Mouse (Mus musculus) heart, embryonic 10.5 days (tissue): Measurements from ENCODE around the gene Hic2. TPM values are rescaled to one million over a fixed set of nuclear protein-coding genes. Genes with fewer than 3 reads are reported as not detected.

Source experiments
- DNase-seq: peaks from one replicate; pipeline ENCODE4 v3.0.0-alpha.2; 2017; ENCODE audit warnings: low spot score
- H3K27ac ChIP-seq: fragments of 300-500 bp; sonication (generic); 2 replicates; pipeline ENCODE4 v1.5.1; 2016; ENCODE audit warnings: mild to moderate bottlenecking
- H3K27me3 ChIP-seq: fragments of 300-500 bp; sonication (generic); 2 replicates; pipeline ENCODE4 v1.6.1; 2016; ENCODE audit warnings: mild to moderate bottlenecking; ENCODE audit not compliant: poor library complexity, insufficient read depth, severe bottlenecking
- H3K36me3 ChIP-seq: fragments of 300-500 bp; sonication (generic); 2 replicates; pipeline ENCODE4 v1.6.1; 2016; ENCODE audit warnings: mild to moderate bottlenecking, moderate library complexity
- H3K4me1 ChIP-seq: fragments of 300-500 bp; sonication (generic); 2 replicates; pipeline ENCODE4 v1.6.1; 2016; ENCODE audit warnings: mild to moderate bottlenecking
- H3K4me3 ChIP-seq: fragments of 300-500 bp; sonication (generic); 2 replicates; pipeline ENCODE4 v1.5.1; 2016; ENCODE audit warnings: mild to moderate bottlenecking, moderate library complexity
- H3K9me3 ChIP-seq: fragments of 300-500 bp; sonication (generic); 2 replicates; pipeline ENCODE4 v1.6.1; 2016; ENCODE audit warnings: mild to moderate bottlenecking, moderate library complexity
- WGBS: fragments of 180-500 bp; shearing (Covaris S2); methylation state at CpG from one replicate; pipeline ENCODE4 v1.1.7; 2016; 5-methylcytosine and 5-hydroxymethylcytosine counted together
- polyA plus RNA-seq: library from polyadenylated mRNA; unstranded; fragments of >200 nt; fragmentation: Nextera tagmentation; extraction: Ambion mirVana; gene quantifications from 2 replicates; pipeline ENCODE4 v1.2.1, GENCODE M21; 2016

Gene Hic2
- polyA plus RNA-seq, 1 experiment from 2014 or later: 10.6 TPM

DNA sequence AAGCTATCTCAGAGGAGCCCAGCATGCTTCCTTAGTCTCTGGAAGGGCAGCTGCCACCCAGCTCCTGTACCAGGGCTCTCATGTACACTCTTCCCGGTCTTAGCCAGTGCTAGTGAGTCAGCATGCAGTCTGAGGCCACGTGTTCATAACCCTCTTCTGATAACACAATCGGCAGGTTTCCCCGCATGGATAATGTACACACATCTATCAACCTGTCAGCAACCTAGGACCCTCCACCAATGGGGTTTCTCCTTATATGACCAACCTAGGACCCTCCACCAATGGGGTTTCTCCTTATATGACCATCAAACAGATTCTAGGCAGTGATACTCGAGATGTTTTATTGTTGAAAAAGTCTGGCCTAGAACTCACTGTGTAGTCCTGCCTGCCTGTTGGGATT lies 34.6 kb downstream of the Hic2 start:
- no peak overlapping the region for H3K4me3 ChIP-seq
- H3K4me1 ChIP-seq: peaks cover 4% of the 10 kb centered on the region; the same call in 1 of the 2 replicates
- no peaks in the 10 kb centered on the region for H3K9me3 ChIP-seq
- no peak for DNase-seq
- 35% methylated on average over 5 of the region's 5 CpGs for WGBS
- H3K27me3 ChIP-seq: no peaks in the 10 kb centered on the region
- H3K36me3 ChIP-seq: no peaks in the 10 kb centered on the region
- H3K27ac ChIP-seq: no peak overlapping the region

DNA sequence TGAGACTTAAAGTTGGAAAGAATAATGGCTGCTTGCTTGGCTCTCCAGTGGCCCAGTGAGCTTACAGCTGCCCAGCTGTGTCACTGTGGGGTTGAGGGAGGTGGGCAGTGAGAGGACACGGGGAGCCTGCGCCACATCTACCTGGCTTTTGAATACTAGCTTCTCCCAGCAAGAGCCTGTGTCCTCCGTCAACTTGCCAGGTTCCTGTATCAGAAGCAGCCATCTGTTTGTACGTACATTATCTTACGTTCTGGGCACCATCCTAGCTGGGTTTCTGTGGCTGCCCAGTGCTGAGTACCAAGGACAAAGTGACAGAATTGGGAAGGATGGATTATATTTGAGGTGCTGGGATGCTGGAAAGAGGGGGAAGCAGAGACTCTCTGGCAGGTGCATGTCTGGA lies 36.5 kb downstream of the Hic2 start:
- Histone ChIP-seq H3K9me3 (no peaks in the 10 kb centered on the region), H3K27ac (no peak overlapping the region), H3K4me3 (no peak overlapping the region), H3K27me3 (peaks cover 5% of the 10 kb centered on the region; the same call in 1 of the 2 replicates), H3K4me1 (0 out of 2 replicates have a peak, but pooled peaks cover 3% of the 10 kb centered on the region), H3K36me3 (no peaks in the 10 kb centered on the region)
- 78% methylated on average over 5 of the region's 5 CpGs for WGBS
- DNase-seq: no peak

DNA sequence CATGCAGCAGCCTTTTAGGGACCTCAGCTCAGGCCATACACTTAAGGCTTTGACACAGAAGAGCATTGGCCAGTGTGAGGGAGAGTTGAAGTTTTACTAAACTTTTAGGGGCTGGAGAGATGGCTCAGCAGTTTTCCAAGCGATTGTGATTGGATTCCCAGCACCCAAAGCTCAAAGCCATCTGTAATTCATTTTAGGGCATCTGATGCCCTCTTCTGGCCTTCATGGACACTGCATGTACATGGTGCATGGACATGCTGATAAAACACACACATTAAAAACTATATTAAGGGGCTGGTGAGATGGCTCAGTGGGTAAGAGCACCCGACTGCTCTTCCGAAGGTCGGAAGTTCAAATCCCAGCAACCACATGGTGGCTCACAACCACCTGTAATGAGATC lies 37.8 kb downstream of the Hic2 start:
- H3K4me1 ChIP-seq: 0 out of 2 replicates have a peak, but pooled peaks cover 3% of the 10 kb centered on the region
- H3K4me3 ChIP-seq: no peak overlapping the region
- H3K9me3 ChIP-seq: no peaks in the 10 kb centered on the region
- no peak overlapping the region for H3K27ac ChIP-seq
- no peaks in the 10 kb centered on the region for H3K36me3 ChIP-seq
- DNase-seq: no peak
- 61% methylated on average over 4 of the region's 4 CpGs for WGBS
- H3K27me3 ChIP-seq: peaks cover 5% of the 10 kb centered on the region; the same call in 1 of the 2 replicates

DNA sequence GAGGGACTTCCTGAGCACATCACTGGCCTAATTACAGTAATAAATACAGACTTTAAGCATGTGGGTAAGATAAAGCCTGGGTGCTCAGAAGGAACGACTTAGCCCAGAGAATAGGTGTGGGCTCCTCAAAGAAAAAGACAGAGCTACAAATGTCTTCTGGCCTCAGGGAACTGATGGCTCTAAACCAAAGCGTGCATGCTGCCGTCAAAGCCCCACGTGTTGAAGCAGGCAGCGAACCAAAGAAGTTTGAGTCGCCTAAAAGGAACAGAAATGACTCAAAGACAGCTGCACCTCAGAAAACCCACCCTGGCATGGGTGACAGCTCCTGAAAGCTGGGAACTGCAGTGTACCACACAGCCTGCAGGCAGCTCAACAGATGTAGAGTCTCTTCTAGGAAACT lies 38.5 kb downstream of the Hic2 start:
- Histone ChIP-seq H3K36me3 (no peaks in the 10 kb centered on the region), H3K4me1 (peaks cover 10% of the 10 kb centered on the region), H3K4me3 (no peak overlapping the region), H3K27me3 (peaks cover 10% of the 10 kb centered on the region), H3K9me3 (no peaks in the 10 kb centered on the region), H3K27ac (no peak overlapping the region)
- 76% methylated on average over 6 of the region's 6 CpGs for WGBS
- no peak for DNase-seq

DNA sequence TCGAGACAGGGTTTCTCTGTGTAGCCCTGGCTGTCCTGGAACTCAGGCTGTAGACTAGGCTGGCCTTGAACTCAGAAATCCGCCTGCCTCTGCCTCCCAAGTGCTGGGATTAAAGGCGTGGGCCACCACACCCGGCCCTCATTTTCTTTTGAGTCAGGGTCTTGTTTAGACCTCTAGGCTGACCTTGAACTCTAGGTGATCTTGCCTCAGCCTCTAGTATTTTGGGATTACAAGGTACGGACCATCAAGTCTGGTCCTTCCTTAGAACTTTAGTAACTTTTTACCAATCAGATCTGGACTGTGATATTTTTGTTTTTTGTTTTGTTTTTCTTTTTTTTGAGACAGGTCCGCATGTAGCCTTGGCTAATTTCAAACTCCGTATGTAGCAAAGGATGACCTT lies 42.3 kb downstream of the Hic2 start, which contains the start of gene Tmem191c:
Tmem191c (plus strand) TSS at position 357 of the 400 bp plus-strand sequence.
- peaks cover 21% of the 10 kb centered on the region for H3K4me1 ChIP-seq
- H3K27ac ChIP-seq: peak within 1 kb of the TSS; percentile 80
- H3K4me3 ChIP-seq: peak within 1 kb of the TSS; percentile 74
- H3K36me3 ChIP-seq: peaks cover 19% of the 10 kb centered on the region
- H3K9me3 ChIP-seq: no peaks in the 10 kb centered on the region
- H3K27me3 ChIP-seq: peaks cover 42% of the 10 kb centered on the region
- DNase-seq: no peak
- 55% methylated on average over 7 of the region's 7 CpGs for WGBS

DNA sequence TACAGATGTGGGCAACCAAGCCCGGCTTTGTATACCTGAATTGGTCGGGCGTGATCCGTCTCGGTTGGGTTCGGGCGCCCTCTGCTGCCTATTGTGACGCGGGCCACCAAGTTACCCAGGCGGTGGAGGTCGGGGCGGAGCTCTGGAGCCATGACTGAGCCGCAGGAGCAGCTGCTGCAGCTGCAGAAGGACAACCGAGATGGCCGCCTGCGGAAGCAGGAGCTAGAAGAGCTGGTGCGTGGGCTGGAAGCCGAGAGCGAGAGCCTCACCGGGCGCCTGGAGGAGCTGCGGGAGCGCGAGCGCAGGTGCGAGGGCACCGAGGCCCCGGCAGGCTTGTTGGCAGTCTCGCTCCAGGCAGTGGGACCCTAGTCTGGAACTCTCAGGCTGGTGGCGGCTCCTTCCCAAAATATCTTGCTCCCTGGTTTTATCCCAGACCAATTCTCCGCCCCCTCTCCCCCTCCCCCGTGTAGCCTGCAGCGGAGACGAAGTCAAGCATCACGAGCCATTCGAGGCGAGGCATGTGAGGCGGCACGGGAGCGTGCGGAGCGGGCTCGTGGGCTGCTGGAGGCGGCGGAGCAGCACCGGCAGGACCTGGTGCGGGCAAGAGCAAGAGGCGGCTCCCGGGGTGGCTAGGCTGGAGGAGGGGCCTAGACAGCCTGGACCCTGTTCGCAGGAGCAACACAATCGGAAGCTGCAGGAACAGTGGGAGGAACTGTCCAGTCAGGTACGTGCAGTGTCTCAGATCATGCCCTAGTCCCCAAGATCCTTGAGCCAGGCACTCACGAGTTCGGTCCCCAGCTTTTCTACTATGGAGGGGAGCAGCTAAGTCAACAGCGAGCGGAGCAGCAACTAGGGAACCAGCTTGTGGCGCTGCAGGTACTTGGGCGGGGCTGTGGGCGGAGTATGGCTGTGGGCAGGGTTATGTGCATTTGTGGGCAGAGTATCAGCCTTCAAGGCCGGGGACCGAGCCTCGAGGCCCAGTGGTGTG lies 43.1 kb downstream of the Hic2 start:
- Histone ChIP-seq H3K4me3 (peak overlapping the region; percentile 74), H3K4me1 (peaks cover 21% of the 10 kb centered on the region), H3K27me3 (peaks cover 42% of the 10 kb centered on the region), H3K27ac (peak overlapping the region; percentile 80), H3K36me3 (peaks cover 26% of the 10 kb centered on the region), H3K9me3 (no peaks in the 10 kb centered on the region)
- DNase-seq: peak; percentile 96
- WGBS: under 1% methylated on average over 62 of the region's 62 CpGs

DNA sequence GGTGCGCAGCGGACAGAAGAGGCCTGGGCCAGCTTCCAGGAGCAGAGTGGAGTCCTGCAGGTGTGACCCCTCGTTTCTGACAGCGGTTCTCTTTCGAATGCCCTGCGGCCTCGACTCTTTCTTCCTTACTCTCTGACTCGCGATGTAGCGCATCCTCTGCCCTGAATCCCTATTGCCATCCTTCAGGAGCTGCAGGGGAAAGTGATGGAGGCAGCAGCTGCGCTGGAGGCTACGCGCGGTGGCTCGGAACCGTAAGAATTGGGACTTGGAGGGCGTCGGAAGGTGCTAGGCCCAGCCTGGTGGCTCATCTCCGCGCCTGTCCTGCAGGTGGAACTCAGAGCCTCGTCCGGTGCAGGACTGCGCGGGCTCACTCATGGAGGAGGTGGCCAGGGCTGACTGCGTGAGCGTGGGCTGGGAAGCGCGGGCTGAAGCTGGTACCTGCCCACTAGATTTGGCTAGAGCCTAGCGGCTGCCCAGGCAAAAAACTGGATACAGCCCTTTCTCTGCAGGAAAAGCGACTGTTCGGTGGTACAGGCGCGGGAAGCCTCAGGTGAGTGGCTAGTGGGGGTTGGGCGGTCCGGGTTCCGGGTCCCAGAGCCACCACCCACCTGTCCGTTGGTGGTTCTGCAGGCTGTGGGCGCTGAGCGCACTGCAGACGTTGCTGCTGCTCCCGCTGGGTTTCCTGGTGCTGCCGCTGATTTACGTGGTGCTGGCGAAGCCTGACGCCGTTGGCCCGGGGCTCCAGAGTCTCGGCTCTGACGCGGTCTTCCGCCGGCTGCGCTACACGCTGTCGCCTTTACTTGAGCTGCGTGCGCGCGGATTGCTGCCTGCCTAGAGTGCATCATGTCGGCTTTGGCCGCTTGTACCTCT lies 44.2 kb downstream of the Hic2 start:
- 2% methylated on average over 61 of the region's 61 CpGs for WGBS
- peaks cover 21% of the 10 kb centered on the region for H3K4me1 ChIP-seq
- no peaks in the 10 kb centered on the region for H3K9me3 ChIP-seq
- H3K36me3 ChIP-seq: peaks cover 38% of the 10 kb centered on the region
- no peak for DNase-seq
- H3K4me3 ChIP-seq: peak overlapping the region; percentile 74
- peaks cover 42% of the 10 kb centered on the region for H3K27me3 ChIP-seq
- no peak overlapping the region for H3K27ac ChIP-seq

DNA sequence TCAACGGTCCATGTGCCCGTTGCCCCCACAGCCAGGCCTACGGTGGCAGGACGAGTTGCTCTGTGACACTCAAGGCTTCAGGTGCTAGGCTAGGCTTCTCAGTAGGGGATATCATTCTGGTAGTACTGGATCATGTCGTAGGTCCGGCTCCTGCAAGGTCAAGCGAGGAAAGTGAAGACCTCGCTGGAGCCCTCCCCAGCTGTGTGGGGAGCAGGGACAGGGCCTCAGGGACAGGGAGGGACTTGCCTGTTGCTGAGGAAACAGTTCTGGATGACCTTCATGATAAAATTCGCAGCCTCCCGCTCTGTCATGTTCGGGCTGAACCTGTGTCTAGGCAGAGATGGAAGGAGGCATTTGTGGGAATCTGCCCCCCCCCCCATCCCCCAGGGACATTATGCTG lies 47.1 kb downstream of the Hic2 start:
- peaks cover 25% of the 10 kb centered on the region for H3K4me1 ChIP-seq
- H3K4me3 ChIP-seq: no peak overlapping the region
- H3K27me3 ChIP-seq: peaks cover 36% of the 10 kb centered on the region
- peaks cover 65% of the 10 kb centered on the region for H3K36me3 ChIP-seq
- 85% methylated on average over 11 of the region's 11 CpGs for WGBS
- H3K27ac ChIP-seq: no peak overlapping the region
- H3K9me3 ChIP-seq: no peaks in the 10 kb centered on the region
- DNase-seq: no peak

DNA sequence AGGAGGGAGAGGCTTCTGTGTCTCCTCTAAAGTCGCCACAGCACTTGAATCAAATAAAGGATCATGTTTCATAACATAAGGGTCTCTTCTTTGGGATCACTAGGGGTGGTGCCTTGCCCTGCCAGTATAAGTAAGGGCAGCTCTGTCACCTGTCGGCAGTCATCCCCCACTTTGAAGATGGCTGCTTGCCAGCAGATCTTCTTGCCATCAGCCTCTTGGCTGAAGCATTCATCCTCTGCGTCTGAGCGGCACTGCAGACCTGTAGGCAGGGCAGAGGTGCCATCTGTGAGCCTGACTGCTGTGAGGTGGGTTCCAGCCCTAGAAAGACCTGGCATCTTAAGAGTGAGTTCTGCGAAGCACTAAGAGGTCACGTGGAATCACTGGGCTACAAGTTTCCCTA lies 49.8 kb downstream of the Hic2 start:
- 71% methylated on average over 6 of the region's 6 CpGs for WGBS
- Histone ChIP-seq H3K27ac (no peak overlapping the region), H3K4me3 (no peak overlapping the region), H3K4me1 (peaks cover 5% of the 10 kb centered on the region), H3K36me3 (peaks cover 84% of the 10 kb centered on the region), H3K27me3 (peaks cover 19% of the 10 kb centered on the region), H3K9me3 (no peaks in the 10 kb centered on the region)
- no peak for DNase-seq

DNA sequence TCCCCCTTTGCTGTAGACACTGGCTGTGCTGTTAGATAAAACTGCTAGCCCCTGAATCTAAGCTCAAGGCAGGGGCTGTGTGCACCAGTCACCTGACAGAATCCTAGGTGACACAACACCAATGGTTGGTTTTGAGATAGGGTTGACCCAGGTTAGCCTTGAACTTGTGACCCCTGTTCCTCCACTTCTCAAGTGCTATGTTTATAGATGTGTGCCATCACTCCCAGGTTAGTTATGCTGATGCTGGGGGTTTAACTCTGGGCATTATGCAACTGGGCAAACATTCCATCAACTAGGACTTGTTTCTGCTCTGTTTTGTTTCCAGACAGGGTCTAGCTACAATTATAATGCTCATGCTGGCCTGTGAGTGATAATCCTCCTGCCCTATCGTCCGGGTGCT lies 53.7 kb downstream of the Hic2 start:
- no peak for DNase-seq
- H3K27me3 ChIP-seq: no peaks in the 10 kb centered on the region
- H3K4me1 ChIP-seq: 0 out of 2 replicates have a peak, but pooled peaks cover 4% of the 10 kb centered on the region
- peaks cover 81% of the 10 kb centered on the region for H3K36me3 ChIP-seq
- no peak overlapping the region for H3K4me3 ChIP-seq
- H3K9me3 ChIP-seq: no peaks in the 10 kb centered on the region
- H3K27ac ChIP-seq: no peak overlapping the region
- WGBS: 84% methylated on average over 2 of the region's 2 CpGs

DNA sequence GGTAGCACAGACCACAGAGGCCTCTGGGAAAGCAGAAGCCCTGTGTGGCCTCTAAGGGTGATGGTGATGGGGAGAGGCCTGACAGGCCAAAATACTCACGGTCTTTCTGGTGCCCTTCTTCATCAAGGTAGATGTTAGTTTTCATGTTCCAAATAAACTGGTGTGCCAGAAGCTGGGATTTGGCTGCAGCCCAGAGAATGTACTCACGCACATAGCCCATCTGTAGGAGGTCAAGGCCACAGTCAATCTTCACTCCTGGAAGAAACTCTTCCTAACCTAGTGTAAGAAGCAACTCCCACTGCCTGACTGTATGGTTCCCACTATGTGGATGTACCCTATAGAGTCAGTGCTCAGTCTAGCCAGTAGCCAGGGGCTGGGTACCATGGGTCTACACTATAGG lies 57.6 kb downstream of the Hic2 start:
- 95% methylated on average over 2 of the region's 2 CpGs for WGBS
- Histone ChIP-seq H3K4me3 (no peak overlapping the region), H3K9me3 (no peaks in the 10 kb centered on the region), H3K27me3 (no peaks in the 10 kb centered on the region), H3K36me3 (peaks cover 68% of the 10 kb centered on the region), H3K27ac (no peak overlapping the region), H3K4me1 (no peaks in the 10 kb centered on the region)
- no peak for DNase-seq

DNA sequence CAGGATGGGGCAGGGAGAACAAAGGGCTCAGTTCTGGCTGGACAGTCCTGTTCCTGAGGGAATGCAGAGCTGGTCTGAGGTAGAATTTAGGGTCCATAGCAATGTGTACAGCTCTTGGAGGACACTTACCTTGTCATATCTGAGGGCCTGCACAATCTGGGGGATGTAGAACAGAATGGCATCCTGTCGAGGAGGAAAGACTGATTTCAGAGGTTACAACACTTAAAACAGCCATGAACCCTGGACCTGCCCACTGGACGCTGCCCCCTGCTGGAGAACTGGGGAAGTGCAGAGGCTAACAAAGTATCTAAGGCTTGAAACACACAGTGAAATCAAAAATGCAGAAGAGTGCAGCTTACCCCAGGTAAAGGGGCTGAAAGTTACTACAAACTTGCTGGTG lies 59.4 kb downstream of the Hic2 start:
- Histone ChIP-seq H3K27me3 (no peaks in the 10 kb centered on the region), H3K27ac (no peak overlapping the region), H3K36me3 (peaks cover 73% of the 10 kb centered on the region), H3K9me3 (no peaks in the 10 kb centered on the region), H3K4me3 (no peak overlapping the region), H3K4me1 (no peaks in the 10 kb centered on the region)
- no peak for DNase-seq
- WGBS: 7% methylated on average over 2 of the region's 2 CpGs

DNA sequence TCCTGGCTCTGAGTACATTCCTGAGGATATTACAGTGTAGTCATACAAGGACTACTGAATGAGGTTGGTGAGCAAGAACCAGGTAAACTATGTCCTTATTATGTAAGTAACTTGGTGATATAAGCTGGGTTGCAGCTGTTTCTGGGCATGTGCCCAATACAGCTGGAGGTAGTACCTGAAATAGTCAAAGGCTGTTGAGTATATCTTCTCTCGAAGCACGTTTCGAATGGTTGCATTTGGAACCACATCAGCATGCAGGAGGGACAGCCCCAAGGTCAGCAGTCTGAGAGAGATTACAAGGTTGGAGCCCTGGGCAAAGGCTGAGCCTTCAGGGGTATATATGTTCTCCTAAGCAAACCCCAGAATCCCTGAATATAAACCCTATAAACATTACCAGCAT lies 67.4 kb downstream of the Hic2 start:
- Histone ChIP-seq H3K4me3 (no peak overlapping the region), H3K27ac (no peak overlapping the region), H3K27me3 (no peaks in the 10 kb centered on the region), H3K4me1 (no peaks in the 10 kb centered on the region), H3K36me3 (peaks cover 90% of the 10 kb centered on the region), H3K9me3 (no peaks in the 10 kb centered on the region)
- no peak for DNase-seq
- 87% methylated on average over 3 of the region's 3 CpGs for WGBS
